Mouse (Mus musculus) forebrain, embryonic 16.5 days (tissue): ENCODE data around the gene Pdcd1lg2. TPM values are rescaled to one million over a fixed set of nuclear protein-coding genes. Genes with fewer than 3 reads are reported as not detected.

Experiments
- ATAC-seq: fragments of 200-750 bp; cut with Nextera tagmentation; 2 replicates; pipeline ENCODE4 v1.8.0; 2017; ENCODE audit warnings: mild to moderate bottlenecking, moderate library complexity
- H3K27ac ChIP-seq: fragments of 300-500 bp; sonication (generic); 2 replicates; pipeline ENCODE4 v1.5.1; 2014; ENCODE audit warnings: low read length, control low read depth
- H3K27me3 ChIP-seq: fragments of 300-500 bp; sonication (generic); replicated peaks from 2 replicates; pipeline ENCODE4 v1.6.1; 2014; ENCODE audit warnings: low read length; ENCODE audit not compliant: control insufficient read depth, insufficient read depth
- H3K36me3 ChIP-seq: fragments of 300-500 bp; sonication (generic); 2 replicates; pipeline ENCODE4 v1.6.1; 2014; ENCODE audit not compliant: control insufficient read depth, insufficient read depth
- H3K4me1 ChIP-seq: fragments of 300-500 bp; sonication (generic); replicated peaks from 2 replicates; pipeline ENCODE4 v1.6.1; 2014; ENCODE audit warnings: low read length; ENCODE audit not compliant: control insufficient read depth, insufficient read depth
- H3K4me2 ChIP-seq: fragments of 300-500 bp; sonication (generic); 2 replicates; pipeline ENCODE4 v1.6.1; 2014; ENCODE audit warnings: mild to moderate bottlenecking, low read length, control low read depth
- H3K4me3 ChIP-seq: fragments of 300-500 bp; sonication (generic); replicated peaks from 2 replicates; pipeline ENCODE4 v1.5.1; 2014; ENCODE audit warnings: mild to moderate bottlenecking, low read length, control low read depth
- H3K9ac ChIP-seq: fragments of 300-500 bp; sonication (generic); replicated peaks from 2 replicates; pipeline ENCODE4 v1.6.1; 2014; ENCODE audit warnings: low read depth, low read length, control low read depth
- H3K9me3 ChIP-seq: fragments of 300-500 bp; sonication (generic); 2 replicates; pipeline ENCODE4 v1.6.1; 2016; ENCODE audit warnings: low read length; ENCODE audit not compliant: control insufficient read depth
- WGBS: fragments of 180-500 bp; shearing (Covaris S2); extraction: QIAGEN DNeasy Blood & Tissue Kit; methylation state at CpG from one replicate; pipeline ENCODE4 v1.1.7; 2014; 5-methylcytosine and 5-hydroxymethylcytosine counted together
- polyA plus RNA-seq: library from polyadenylated mRNA; unstranded; fragments of >200 nt; fragmentation: Nextera tagmentation; extraction: Ambion mirVana; gene quantifications from 2 replicates; pipeline ENCODE4 v1.2.1, GENCODE M21; 2015

The Pdcd1lg2 gene
- polyA plus RNA-seq, 1 experiment from 2014 or later, result not detected

DNA sequence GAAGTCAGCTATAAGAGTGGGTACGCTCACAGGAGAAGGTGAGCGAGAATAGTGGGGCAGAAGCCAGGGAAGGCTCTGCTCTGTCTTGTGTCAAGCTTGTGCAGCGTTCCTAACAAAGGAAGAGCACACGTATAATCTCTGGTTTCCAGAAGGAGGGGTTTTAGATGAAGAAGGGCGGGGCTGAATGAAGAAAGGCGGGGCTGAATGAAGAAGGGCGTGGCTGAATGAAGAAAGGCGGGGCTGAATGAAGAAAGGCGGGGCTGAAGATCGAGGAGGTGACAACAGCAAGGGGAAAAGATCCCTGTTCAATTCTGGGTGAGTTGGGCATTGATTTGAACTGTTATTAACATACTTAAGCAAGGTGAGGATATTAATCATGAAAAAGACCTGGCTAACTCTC is 105.3 kb downstream of the Pdcd1lg2 start:
- Histone ChIP-seq H3K27me3 (no peaks in the 10 kb centered on the region), H3K4me2 (no peak overlapping the region), H3K27ac (no peak overlapping the region), H3K9ac (no peak overlapping the region), H3K4me1 (no peaks in the 10 kb centered on the region), H3K9me3 (no peaks in the 10 kb centered on the region), H3K4me3 (no peak overlapping the region), H3K36me3 (no peaks in the 10 kb centered on the region)
- no peak for ATAC-seq
- WGBS, result 69% methylated on average over 10 of the region's 10 CpGs

DNA sequence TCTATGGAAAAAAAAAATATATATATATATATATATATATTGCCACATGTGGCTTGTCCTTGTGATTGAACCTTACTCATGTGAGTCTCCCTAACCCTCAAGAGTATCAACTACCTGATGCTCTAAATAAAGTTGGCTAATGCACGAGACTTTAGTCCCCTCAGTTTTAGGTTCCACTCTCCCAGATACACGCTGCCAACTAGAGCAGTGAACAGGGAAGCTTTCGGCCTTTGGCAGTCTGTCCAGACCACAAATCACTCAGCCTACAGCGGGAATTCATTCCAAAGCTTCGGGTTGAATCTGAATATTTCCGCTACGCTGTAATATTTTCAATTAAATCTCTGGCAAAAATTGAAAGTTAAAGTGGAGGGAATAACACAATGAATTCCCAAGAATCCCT is 107.7 kb downstream of the Pdcd1lg2 start:
- no peaks in the 10 kb centered on the region for H3K9me3 ChIP-seq
- 92% methylated on average over 7 of the region's 7 CpGs for WGBS
- no peaks in the 10 kb centered on the region for H3K36me3 ChIP-seq
- no peak overlapping the region for H3K4me3 ChIP-seq
- H3K4me2 ChIP-seq, result no peak overlapping the region
- H3K27ac ChIP-seq, result no peak overlapping the region
- peaks cover 5% of the 10 kb centered on the region for H3K4me1 ChIP-seq
- no peaks in the 10 kb centered on the region for H3K27me3 ChIP-seq
- no peak overlapping the region for H3K9ac ChIP-seq
- ATAC-seq, result no peak

DNA sequence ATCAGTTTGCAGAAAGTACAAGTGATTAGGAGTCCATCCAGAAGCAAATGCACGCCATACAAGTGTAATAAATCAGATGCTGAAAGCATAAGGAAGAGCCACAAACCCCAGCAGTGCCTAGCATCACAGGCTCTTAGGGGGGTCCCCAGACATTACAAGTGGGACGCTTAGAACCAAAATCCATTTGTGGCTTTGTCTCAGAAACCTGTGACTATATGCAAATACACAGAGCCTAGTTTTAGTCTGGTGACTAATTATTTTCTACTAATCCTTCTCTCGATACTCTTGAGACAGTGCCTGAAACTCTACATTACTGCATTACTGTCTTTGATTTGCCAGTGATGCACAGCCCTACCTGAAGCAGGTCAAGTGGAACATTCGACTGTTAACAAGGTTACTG is 108.2 kb downstream of the Pdcd1lg2 start:
- Histone ChIP-seq H3K36me3 (no peaks in the 10 kb centered on the region), H3K4me2 (no peak overlapping the region), H3K4me1 (peaks cover 9% of the 10 kb centered on the region), H3K4me3 (no peak overlapping the region), H3K27me3 (no peaks in the 10 kb centered on the region), H3K9ac (no peak overlapping the region), H3K27ac (no peak overlapping the region), H3K9me3 (no peaks in the 10 kb centered on the region)
- WGBS, result 83% methylated on average over 4 of the region's 4 CpGs
- no peak for ATAC-seq

Other genes with a start within 250 kb of the Pdcd1lg2 start
- gene Jak2, start 159.1 kb upstream of the Pdcd1lg2 start, polyA plus RNA-seq, result 18.2 and 19.9 TPM in 2 replicates
- gene Insl6, start 85.6 kb upstream of the Pdcd1lg2 start, polyA plus RNA-seq, result 1.2 and 1.4 TPM in 2 replicates
- gene Rln1, start 76.2 kb upstream of the Pdcd1lg2 start, polyA plus RNA-seq, result 2.8 and 3.9 TPM in 2 replicates
- 101 and 111 TPM in 2 replicates for gene Plgrkt, start 43.5 kb upstream of the Pdcd1lg2 start, polyA plus RNA-seq
- gene Cd274, start 43.5 kb upstream of the Pdcd1lg2 start, polyA plus RNA-seq, result 1.1 and 1.3 TPM in 2 replicates
- 13.4 and 14.0 TPM in 2 replicates for gene Ric1, start 111.4 kb downstream of the Pdcd1lg2 start, polyA plus RNA-seq
- gene Ermp1, start 237.5 kb downstream of the Pdcd1lg2 start, polyA plus RNA-seq, result 7.2 and 8.2 TPM in 2 replicates